Mouse (Mus musculus) neural tube, embryonic 11.5 days (tissue): ENCODE measurements around the gene Ano6. TPM values are rescaled to one million over a fixed set of nuclear protein-coding genes. Genes with fewer than 3 reads are reported as not detected.
"Not testable (repeated sequence)": the region's sequence is repeated elsewhere in the genome, so short reads cannot be mapped to it uniquely, and the experiment has no call there.

ENCODE experiments used
- ATAC-seq: fragments of 200-750 bp; cut with Nextera tagmentation; 2 replicates; pipeline ENCODE4 v1.8.0; 2017; ENCODE audit warnings: moderate number of reproducible peaks, mild to moderate bottlenecking, moderate TSS enrichment, moderate library complexity; ENCODE audit not compliant: insufficient read depth, low FRiP score, low TSS enrichment
- DNase-seq: peaks from one replicate; pipeline ENCODE4 v3.0.0-alpha.2; 2015; ENCODE audit warnings: low spot score
- H3K27ac ChIP-seq: fragments of 300-500 bp; sonication (generic); 2 replicates; pipeline ENCODE4 v1.5.1; 2014; ENCODE audit warnings: low read depth, mild to moderate bottlenecking, low read length
- H3K27me3 ChIP-seq: fragments of 300-500 bp; sonication (generic); 2 replicates; pipeline ENCODE4 v1.6.1; 2014; ENCODE audit warnings: mild to moderate bottlenecking, low read length, mixed read lengths; ENCODE audit not compliant: control insufficient read depth, insufficient read depth
- H3K36me3 ChIP-seq: fragments of 300-500 bp; sonication (generic); 2 replicates; pipeline ENCODE4 v1.6.1; 2014; ENCODE audit warnings: mild to moderate bottlenecking, low read length, moderate library complexity, mixed read lengths; ENCODE audit not compliant: control insufficient read depth, insufficient read depth
- H3K4me1 ChIP-seq: fragments of 300-500 bp; sonication (generic); 2 replicates; pipeline ENCODE4 v1.6.1; 2014; ENCODE audit warnings: low read length, mixed read lengths; ENCODE audit not compliant: control insufficient read depth, insufficient read depth
- H3K4me2 ChIP-seq: fragments of 300-500 bp; sonication (generic); 2 replicates; pipeline ENCODE4 v1.6.1; 2014; ENCODE audit warnings: low read depth, mild to moderate bottlenecking, moderate library complexity
- H3K4me3 ChIP-seq: fragments of 300-500 bp; sonication (generic); 2 replicates; pipeline ENCODE4 v1.5.1; 2014; ENCODE audit warnings: low read depth, low read length
- H3K9ac ChIP-seq: fragments of 300-500 bp; sonication (generic); 2 replicates; pipeline ENCODE4 v1.6.1; 2014; ENCODE audit warnings: mild to moderate bottlenecking, low read length
- H3K9me3 ChIP-seq: fragments of 300-500 bp; sonication (generic); 2 replicates; pipeline ENCODE4 v1.6.1; 2016; ENCODE audit warnings: low read length; ENCODE audit not compliant: control insufficient read depth
- WGBS: fragments of 180-500 bp; shearing (Covaris S2); extraction: QIAGEN DNeasy Blood & Tissue Kit; methylation state at CpG from one replicate; pipeline ENCODE4 v1.1.7; 2014; 5-methylcytosine and 5-hydroxymethylcytosine counted together
- polyA plus RNA-seq: library from polyadenylated mRNA; unstranded; fragments of >200 nt; fragmentation: Nextera tagmentation; extraction: Ambion mirVana; gene quantifications from 2 replicates; pipeline ENCODE4 v1.2.1, GENCODE M21; 2014

Ano6 gene
- polyA plus RNA-seq, 1 experiment from 2014 or later = 40.1 TPM

DNA sequence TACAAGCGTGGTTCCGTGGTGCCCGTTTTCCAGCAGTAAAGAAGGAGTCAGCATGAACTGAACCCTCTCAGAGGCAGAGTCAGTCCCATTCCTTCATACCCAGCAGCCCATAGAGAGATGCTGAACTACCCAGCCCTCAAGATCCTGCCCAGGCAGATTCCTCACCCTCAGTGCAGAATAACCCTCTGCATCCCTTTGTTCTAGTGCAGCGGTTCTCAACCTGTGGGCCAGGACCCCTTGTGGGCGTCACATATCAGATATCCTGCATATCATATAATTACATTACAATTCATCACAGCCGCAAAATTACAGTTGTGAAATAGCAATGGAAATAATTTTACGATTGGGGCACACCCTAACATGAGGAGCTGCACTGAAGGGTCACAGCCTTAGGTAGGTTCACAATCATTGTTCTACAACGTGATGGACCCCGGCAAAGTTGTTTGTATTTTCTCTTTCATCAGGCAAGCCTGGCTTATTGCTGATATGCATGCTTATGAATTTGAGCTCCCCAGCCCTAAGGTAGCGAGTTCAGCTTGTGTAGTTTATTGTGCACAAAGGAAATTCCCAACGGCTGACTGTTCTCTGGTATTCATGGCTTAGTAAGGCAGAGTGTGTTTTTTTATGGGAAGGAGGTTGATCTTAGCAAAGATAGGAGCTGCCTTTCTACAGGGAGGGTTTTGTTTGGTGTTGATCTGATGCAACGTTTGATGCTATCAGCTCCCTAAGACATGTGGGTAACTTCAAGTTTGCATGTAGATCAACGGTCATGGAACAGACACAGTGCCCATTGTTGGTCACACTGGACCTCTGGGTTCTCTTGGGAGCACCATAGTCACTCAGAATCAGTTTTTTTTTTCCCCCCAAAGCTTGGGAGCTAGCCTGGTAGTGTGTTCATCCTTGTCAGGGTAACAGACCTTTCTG, 33.0 kb downstream of the Ano6 start:
- Histone ChIP-seq H3K9ac (no peak overlapping the region), H3K27ac (no peak overlapping the region), H3K27me3 (no peaks in the 10 kb centered on the region), H3K4me1 (peaks cover 12% of the 10 kb centered on the region), H3K4me3 (no peak overlapping the region), H3K4me2 (no peak overlapping the region), H3K9me3 (no peaks in the 10 kb centered on the region), H3K36me3 (no peaks in the 10 kb centered on the region)
- no peak for ATAC-seq
- DNase-seq = no peak
- WGBS = 92% methylated on average over 13 of the region's 13 CpGs

DNA sequence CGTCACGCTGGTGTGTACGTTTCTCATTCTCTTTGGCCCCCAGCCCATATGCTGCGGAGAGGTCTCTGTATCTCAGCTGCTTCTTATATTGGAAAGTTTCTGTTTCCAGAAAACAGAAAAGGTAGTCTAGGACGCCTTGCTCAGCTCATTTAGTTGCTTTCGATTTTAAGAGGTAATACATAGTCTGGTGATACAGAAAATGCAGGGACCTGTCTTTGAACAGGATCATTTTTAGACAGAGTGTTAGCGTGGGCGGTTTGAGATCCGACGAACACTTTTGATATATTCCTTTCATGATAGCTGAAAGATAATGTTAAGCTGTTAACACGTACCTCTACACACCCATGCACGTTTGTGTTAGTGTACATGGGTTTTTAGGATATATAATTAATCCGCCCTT, 35.9 kb downstream of the Ano6 start:
- no peaks in the 10 kb centered on the region for H3K36me3 ChIP-seq
- no peak overlapping the region for H3K27ac ChIP-seq
- no peaks in the 10 kb centered on the region for H3K9me3 ChIP-seq
- DNase-seq (no peak), ATAC-seq (no peak)
- no peak overlapping the region for H3K4me3 ChIP-seq
- H3K4me1 ChIP-seq = peaks cover 22% of the 10 kb centered on the region
- WGBS = 93% methylated on average over 13 of the region's 13 CpGs
- no peak overlapping the region for H3K4me2 ChIP-seq
- H3K9ac ChIP-seq = no peak overlapping the region
- H3K27me3 ChIP-seq = no peaks in the 10 kb centered on the region

DNA sequence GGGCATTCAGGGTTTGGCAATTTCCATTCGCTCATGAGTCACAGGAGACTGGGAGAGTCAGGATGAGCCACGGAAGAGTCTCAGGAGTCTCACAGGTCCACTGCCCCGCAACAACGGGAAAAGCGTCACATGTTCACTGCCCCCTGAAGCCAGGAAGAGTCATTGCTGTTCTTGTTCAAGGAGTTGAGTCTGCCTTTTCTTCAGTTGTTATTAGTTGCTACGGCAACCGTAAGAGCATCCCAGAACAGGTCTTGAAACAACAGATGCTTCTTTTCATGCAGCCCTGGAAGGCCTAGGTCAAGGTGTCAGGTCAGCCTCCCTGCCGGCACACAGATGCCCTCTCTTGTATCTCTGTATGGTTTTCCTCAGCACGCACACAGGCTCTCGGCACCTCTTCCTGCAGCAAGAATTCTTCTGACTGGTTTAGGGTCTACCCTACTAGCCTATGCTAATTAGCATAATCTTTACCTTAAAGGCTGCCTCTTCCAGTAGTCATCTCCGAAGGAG, 36.9 kb downstream of the Ano6 start:
- no peak overlapping the region for H3K4me3 ChIP-seq

DNA sequence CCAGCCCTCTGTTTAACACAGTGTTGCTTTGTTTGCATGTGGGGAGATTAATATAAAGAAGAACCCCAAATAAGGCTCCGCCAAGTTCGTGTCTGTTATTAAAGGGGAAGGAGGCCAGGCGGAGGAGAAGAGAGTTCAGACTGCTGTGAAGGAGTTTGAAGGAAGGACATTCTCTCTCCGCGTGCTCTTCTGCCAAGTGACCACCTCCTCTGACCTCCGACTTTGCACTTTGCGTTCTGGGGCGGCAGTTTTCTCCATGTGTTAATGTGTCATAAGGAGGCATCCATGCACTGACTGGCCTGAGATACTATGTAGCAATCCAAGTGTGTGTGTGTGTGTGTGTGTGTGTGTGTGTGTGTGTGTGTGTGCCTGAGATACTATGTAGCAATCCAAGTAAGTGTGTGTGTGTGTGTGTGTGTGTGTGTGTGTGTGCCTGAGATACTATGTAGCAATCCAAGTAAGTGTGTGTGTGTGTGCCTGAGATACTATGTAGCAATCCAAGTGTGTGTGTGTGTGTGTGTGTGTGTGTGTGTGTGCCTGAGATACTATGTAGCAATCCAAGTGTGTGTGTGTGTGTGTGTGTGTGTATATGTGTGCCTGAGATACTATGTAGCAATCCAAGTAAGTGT, 37.5 kb downstream of the Ano6 start:
- H3K4me2 ChIP-seq = peak overlapping the region; percentile 6; the same call in 1 of the 2 replicates
- ATAC-seq, H3K9ac ChIP-seq, H3K27ac ChIP-seq, H3K9me3 ChIP-seq, H3K4me3 ChIP-seq, DNase-seq, H3K27me3 ChIP-seq, H3K36me3 ChIP-seq: not testable (repeated sequence)
- WGBS = 39% methylated on average over 8 of the region's 8 CpGs
- H3K4me1 ChIP-seq = peaks cover 22% of the 10 kb centered on the region

More for the DNA sequence above, 36.9 kb downstream of the Ano6 start:
- 18% methylated on average over 11 of the region's 11 CpGs for WGBS
- Histone ChIP-seq H3K27ac (no peak overlapping the region), H3K4me2 (peak overlapping the region; percentile 6; the same call in 1 of the 2 replicates), H3K9me3 (no peaks in the 10 kb centered on the region), H3K9ac (no peak overlapping the region), H3K36me3 (no peaks in the 10 kb centered on the region), H3K4me1 (peaks cover 22% of the 10 kb centered on the region), H3K27me3 (no peaks in the 10 kb centered on the region)
- DNase-seq = peak; percentile 50
- peak; percentile 60 for ATAC-seq

DNA sequence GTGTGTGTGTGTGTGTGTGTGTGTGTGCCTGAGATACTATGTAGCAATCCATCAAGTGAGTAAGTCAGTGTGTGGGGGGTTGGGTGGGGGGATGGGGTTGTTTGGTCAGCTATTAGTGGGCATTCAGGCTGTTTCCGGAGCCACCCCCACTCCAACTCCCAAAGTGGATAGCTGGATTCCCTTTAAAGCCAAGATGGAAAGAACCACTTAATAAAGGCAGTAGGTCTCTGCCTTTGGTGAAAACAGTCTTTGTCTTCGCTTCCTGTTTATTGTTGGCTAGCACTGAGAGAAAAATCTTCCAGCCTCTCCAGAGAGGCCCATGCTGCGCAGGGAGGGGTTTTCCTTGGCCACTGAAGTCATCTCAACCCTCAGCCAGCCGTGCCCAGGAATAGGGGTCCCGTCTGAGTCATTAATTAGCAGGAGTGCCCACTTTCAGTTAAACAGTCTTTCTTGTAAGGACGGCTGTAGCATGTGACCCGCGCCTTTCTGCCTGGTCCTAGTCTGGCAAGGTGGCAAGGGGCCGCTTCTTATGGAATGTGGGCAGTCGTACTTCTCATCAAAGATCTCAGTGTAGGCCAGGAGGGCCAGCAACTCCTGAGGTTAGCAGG, 38.1 kb downstream of the Ano6 start:
- Histone ChIP-seq H3K27me3 (no peaks in the 10 kb centered on the region), H3K4me2 (no peak overlapping the region), H3K4me1 (peaks cover 22% of the 10 kb centered on the region), H3K36me3 (no peaks in the 10 kb centered on the region), H3K27ac (no peak overlapping the region), H3K9me3 (no peaks in the 10 kb centered on the region), H3K4me3 (no peak overlapping the region), H3K9ac (peak overlapping the region; percentile 11; the same call in 1 of the 2 replicates)
- WGBS = 33% methylated on average over 10 of the region's 10 CpGs
- peak; percentile 41 for DNase-seq
- ATAC-seq = no peak

DNA sequence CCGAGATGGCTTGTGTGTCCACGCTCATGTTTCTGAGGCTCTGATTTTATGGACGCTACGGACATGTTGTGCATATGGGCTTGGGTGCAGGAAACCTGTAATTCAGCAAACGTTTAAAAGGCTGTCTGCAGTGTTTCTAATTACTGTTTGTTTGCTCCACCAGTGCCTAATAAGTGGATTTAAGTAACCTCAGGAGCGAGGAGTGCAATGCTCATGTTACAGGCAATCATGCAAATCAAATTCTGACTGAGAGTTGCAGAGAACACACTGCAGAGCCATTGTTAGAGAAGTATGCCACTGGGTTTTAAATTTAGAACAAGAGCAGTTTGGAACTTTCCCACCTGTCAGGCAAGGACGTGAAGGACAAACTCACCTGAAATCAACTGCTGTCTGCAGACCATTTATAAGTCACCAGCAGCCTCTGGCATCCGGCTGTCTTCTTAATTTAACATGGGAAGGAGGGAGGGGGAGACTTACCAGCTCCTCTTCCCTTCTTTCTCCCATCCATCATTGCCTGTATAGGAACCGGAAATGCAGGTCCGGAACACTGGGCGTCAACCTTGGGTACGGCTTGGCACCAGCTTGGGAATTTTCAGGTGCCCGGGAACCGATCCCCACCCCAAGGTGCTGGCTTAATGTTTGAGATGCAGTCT, 39.0 kb downstream of the Ano6 start:
- H3K27me3 ChIP-seq = no peaks in the 10 kb centered on the region
- no peak overlapping the region for H3K27ac ChIP-seq
- WGBS = 72% methylated on average over 14 of the region's 14 CpGs
- DNase-seq (no peak), ATAC-seq (no peak)
- H3K4me2 ChIP-seq = no peak overlapping the region
- H3K4me3 ChIP-seq = no peak overlapping the region
- H3K9ac ChIP-seq = no peak overlapping the region
- no peaks in the 10 kb centered on the region for H3K36me3 ChIP-seq
- no peaks in the 10 kb centered on the region for H3K9me3 ChIP-seq
- H3K4me1 ChIP-seq = peaks cover 22% of the 10 kb centered on the region

DNA sequence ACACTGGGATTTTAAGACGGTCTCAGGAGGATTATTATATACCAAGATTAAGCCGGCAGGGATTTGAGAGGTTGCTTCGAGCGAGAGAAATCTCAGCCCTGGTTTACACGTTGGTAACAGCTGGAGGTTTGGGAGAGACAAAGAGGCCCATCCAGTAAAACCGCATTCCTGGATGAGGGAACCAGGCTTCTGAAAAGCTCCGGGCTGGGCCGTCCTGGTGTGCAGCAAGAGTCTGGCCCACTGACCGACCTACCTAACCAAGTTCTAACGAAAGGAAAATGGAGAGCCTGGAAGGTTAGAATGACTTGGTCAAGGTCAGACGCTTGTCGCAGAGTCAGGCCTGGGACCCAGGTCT, 39.5 kb downstream of the Ano6 start:
- no peaks in the 10 kb centered on the region for H3K27me3 ChIP-seq
- no peak for DNase-seq
- no peak overlapping the region for H3K4me3 ChIP-seq
- H3K36me3 ChIP-seq = no peaks in the 10 kb centered on the region
- H3K9me3 ChIP-seq = no peaks in the 10 kb centered on the region
- H3K4me2 ChIP-seq = no peak overlapping the region
- H3K4me1 ChIP-seq = peaks cover 22% of the 10 kb centered on the region
- 68% methylated on average over 12 of the region's 12 CpGs for WGBS
- ATAC-seq = no peak
- no peak overlapping the region for H3K9ac ChIP-seq
- H3K27ac ChIP-seq = no peak overlapping the region

DNA sequence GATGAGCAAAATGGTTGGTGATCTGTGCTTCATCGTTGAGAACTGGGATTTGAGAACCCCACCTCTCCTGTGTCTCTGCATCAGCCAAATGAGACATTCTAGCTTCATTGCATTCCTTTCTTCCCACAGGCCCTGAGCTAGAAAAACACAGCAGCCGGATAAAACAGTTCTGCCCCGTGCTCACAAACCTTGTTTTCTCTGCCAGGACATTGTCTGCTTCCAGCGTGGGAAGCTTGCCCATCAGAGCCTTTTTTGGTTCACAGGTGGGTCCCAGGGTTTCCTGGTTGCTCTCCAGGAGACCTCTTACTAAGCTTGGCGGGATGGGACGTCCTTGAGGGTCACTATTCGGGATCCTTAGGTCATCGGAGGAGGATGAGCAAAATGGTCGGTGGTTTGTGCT, 42.6 kb downstream of the Ano6 start:
- H3K36me3 ChIP-seq = no peaks in the 10 kb centered on the region
- H3K9me3 ChIP-seq = no peaks in the 10 kb centered on the region
- H3K4me2 ChIP-seq = no peak overlapping the region
- 86% methylated on average over 9 of the region's 9 CpGs for WGBS
- ATAC-seq (no peak), DNase-seq (no peak)
- H3K4me3 ChIP-seq = no peak overlapping the region
- no peak overlapping the region for H3K9ac ChIP-seq
- peaks cover 11% of the 10 kb centered on the region for H3K4me1 ChIP-seq
- no peak overlapping the region for H3K27ac ChIP-seq
- H3K27me3 ChIP-seq = no peaks in the 10 kb centered on the region
